Mouse (Mus musculus) lung, adult 2 months (tissue): ENCODE results near the gene Clasrp.

Experiments used
- CTCF ChIP-seq: fragments of 200-500 bp; IDR thresholded peaks from 2 replicates; pipeline ENCODE4 v1.5.1; 2011; ENCODE audit warnings: mild to moderate bottlenecking, low read length, control low read depth; ENCODE audit not compliant: insufficient read depth
- POLR2A ChIP-seq: fragments of 200-500 bp; IDR thresholded peaks from 2 replicates; pipeline ENCODE4 v1.6.1; 2011; ENCODE audit warnings: low read depth, mild to moderate bottlenecking, control low read depth, low read length, borderline replicate concordance; ENCODE audit errors: extremely low read depth

- TF ChIP-seq CTCF: no peak
- no peak for TF ChIP-seq POLR2A
Measured at GRCm38 (mm10) chr7:19563884-19564283, 40.4 kb downstream of the Clasrp start.
